Mouse (Mus musculus) stomach, embryonic 16.5 days (tissue): ENCODE measurements around the gene Gnat1. TPM values are rescaled to one million over a fixed set of nuclear protein-coding genes. Genes with fewer than 3 reads are reported as not detected.

ENCODE experiments used
- ATAC-seq: fragments of 200-750 bp; cut with Nextera tagmentation; 2 replicates; pipeline ENCODE4 v1.8.0; 2017; ENCODE audit warnings: moderate number of reproducible peaks, moderate TSS enrichment; ENCODE audit not compliant: insufficient read depth, low FRiP score
- H3K27ac ChIP-seq: fragments of 300-500 bp; sonication (generic); 2 replicates; pipeline ENCODE4 v1.5.1; 2014; ENCODE audit warnings: low read length
- H3K27me3 ChIP-seq: fragments of 300-500 bp; sonication (generic); 2 replicates; pipeline ENCODE4 v1.6.1; 2014; ENCODE audit warnings: low read length, control low read depth, mixed read lengths; ENCODE audit not compliant: control insufficient read depth, insufficient read depth
- H3K36me3 ChIP-seq: fragments of 300-500 bp; sonication (generic); 2 replicates; pipeline ENCODE4 v1.6.1; 2014; ENCODE audit warnings: low read length; ENCODE audit not compliant: control insufficient read depth, insufficient read depth
- H3K4me1 ChIP-seq: fragments of 300-500 bp; sonication (generic); 2 replicates; pipeline ENCODE4 v1.6.1; 2014; ENCODE audit warnings: low read length, control low read depth, mixed read lengths; ENCODE audit not compliant: control insufficient read depth, insufficient read depth
- H3K4me2 ChIP-seq: fragments of 300-500 bp; sonication (generic); 2 replicates; pipeline ENCODE4 v1.6.1; 2014; ENCODE audit warnings: low read depth, low read length, mixed read lengths
- H3K4me3 ChIP-seq: fragments of 300-500 bp; sonication (generic); replicated peaks from 2 replicates; pipeline ENCODE4 v1.5.1; 2014; ENCODE audit warnings: mild to moderate bottlenecking, low read length
- H3K9ac ChIP-seq: fragments of 300-500 bp; sonication (generic); 2 replicates; pipeline ENCODE4 v1.6.1; 2014; ENCODE audit warnings: low read length
- H3K9me3 ChIP-seq: fragments of 300-500 bp; sonication (generic); replicated peaks from 2 replicates; pipeline ENCODE4 v1.6.1; 2016; ENCODE audit warnings: low read length, control low read depth; ENCODE audit not compliant: control insufficient read depth
- WGBS: fragments of 180-500 bp; shearing (Covaris S2); extraction: QIAGEN DNeasy Blood & Tissue Kit; methylation state at CpG from one replicate; pipeline ENCODE4 v1.1.7; 2014; 5-methylcytosine and 5-hydroxymethylcytosine counted together
- polyA plus RNA-seq: library from polyadenylated mRNA; unstranded; fragments of >200 nt; fragmentation: Nextera tagmentation; extraction: Ambion mirVana; gene quantifications from 2 replicates; pipeline ENCODE4 v1.2.1, GENCODE M21; 2015

Gnat1 gene
- polyA plus RNA-seq, 1 experiment from 2014 or later = 2.0 TPM

- WGBS = 78% methylated on average over 6 of the region's 6 CpGs
- H3K4me1 ChIP-seq = peaks cover 15% of the 10 kb centered on the region
Observed at GRCm38 (mm10) chr9:107646975-107647374, 32.5 kb downstream of the Gnat1 start.

GRCm38 (mm10) chr9:107645577-107645976 is 33.9 kb downstream of the Gnat1 start:
- H3K27ac ChIP-seq = no peak overlapping the region
- peaks cover 12% of the 10 kb centered on the region for H3K4me1 ChIP-seq
- ATAC-seq = peak; percentile 74; the same call in 1 of the 2 replicates
- 16% methylated on average over 5 of the region's 5 CpGs for WGBS
- H3K27me3 ChIP-seq = no peaks in the 10 kb centered on the region
- H3K36me3 ChIP-seq = no peaks in the 10 kb centered on the region
- no peak overlapping the region for H3K4me2 ChIP-seq
- peak overlapping the region; percentile 73; the same call in 1 of the 2 replicates for H3K9ac ChIP-seq
- H3K4me3 ChIP-seq = no peak overlapping the region
- H3K9me3 ChIP-seq = no peaks in the 10 kb centered on the region

More at GRCm38 (mm10) chr9:107646975-107647374, 32.5 kb downstream of the Gnat1 start:
- H3K9ac ChIP-seq = no peak overlapping the region
- H3K27ac ChIP-seq = no peak overlapping the region
- no peaks in the 10 kb centered on the region for H3K36me3 ChIP-seq
- ATAC-seq = no peak
- no peaks in the 10 kb centered on the region for H3K27me3 ChIP-seq
- H3K4me3 ChIP-seq = no peak overlapping the region
- H3K9me3 ChIP-seq = no peaks in the 10 kb centered on the region
- no peak overlapping the region for H3K4me2 ChIP-seq

- H3K36me3 ChIP-seq = no peaks in the 10 kb centered on the region
- H3K9ac ChIP-seq = peak overlapping the region; percentile 73
- H3K4me2 ChIP-seq = peak overlapping the region; percentile 78
- H3K4me1 ChIP-seq = peaks cover 11% of the 10 kb centered on the region
- 35% methylated on average over 7 of the region's 7 CpGs for WGBS
- no peaks in the 10 kb centered on the region for H3K27me3 ChIP-seq
- peak overlapping the region; percentile 46 for H3K4me3 ChIP-seq
- no peak overlapping the region for H3K27ac ChIP-seq
- H3K9me3 ChIP-seq = no peaks in the 10 kb centered on the region
- ATAC-seq = no peak
Observed at GRCm38 (mm10) chr9:107645153-107645510, 34.4 kb downstream of the Gnat1 start.

- Histone ChIP-seq H3K36me3 (no peaks in the 10 kb centered on the region), H3K27ac (peak overlapping the region; percentile 38; the same call in 1 of the 2 replicates), H3K9me3 (no peaks in the 10 kb centered on the region), H3K9ac (peak overlapping the region; percentile 78), H3K4me1 (peaks cover 11% of the 10 kb centered on the region), H3K27me3 (no peaks in the 10 kb centered on the region), H3K4me3 (peak overlapping the region; percentile 46), H3K4me2 (peak overlapping the region; percentile 78)
- peak; percentile 82 for ATAC-seq
- WGBS = 4% methylated on average over 35 of the region's 35 CpGs
Observed at GRCm38 (mm10) chr9:107644495-107645152, 34.9 kb downstream of the Gnat1 start.

GRCm38 (mm10) chr9:107643544-107644214 is 35.8 kb downstream of the Gnat1 start:
- ATAC-seq = no peak
- peak overlapping the region; percentile 78 for H3K4me2 ChIP-seq
- 90% methylated on average over 13 of the region's 13 CpGs for WGBS

GRCm38 (mm10) chr9:107641666-107642065 is 37.8 kb downstream of the Gnat1 start:
- H3K4me1 ChIP-seq = peaks cover 15% of the 10 kb centered on the region
- no peaks in the 10 kb centered on the region for H3K36me3 ChIP-seq
- H3K4me3 ChIP-seq = no peak overlapping the region
- H3K27me3 ChIP-seq = no peaks in the 10 kb centered on the region
- H3K9me3 ChIP-seq = no peaks in the 10 kb centered on the region
- WGBS = 57% methylated on average over 8 of the region's 8 CpGs
- no peak for ATAC-seq
- 0 out of 2 replicates have a peak overlapping the region, but pooled peaks have one; percentile 26 for H3K9ac ChIP-seq
- no peak overlapping the region for H3K27ac ChIP-seq
- H3K4me2 ChIP-seq = no peak overlapping the region

More at GRCm38 (mm10) chr9:107643544-107644214, 35.8 kb downstream of the Gnat1 start:
- no peaks in the 10 kb centered on the region for H3K9me3 ChIP-seq
- no peak overlapping the region for H3K27ac ChIP-seq
- peaks cover 11% of the 10 kb centered on the region for H3K4me1 ChIP-seq
- H3K4me3 ChIP-seq = no peak overlapping the region
- H3K27me3 ChIP-seq = no peaks in the 10 kb centered on the region
- peak overlapping the region; percentile 78; the same call in 1 of the 2 replicates for H3K9ac ChIP-seq
- no peaks in the 10 kb centered on the region for H3K36me3 ChIP-seq

- Histone ChIP-seq H3K9ac (no peak overlapping the region; the same call in 1 of the 2 replicates), H3K9me3 (no peaks in the 10 kb centered on the region), H3K4me3 (no peak overlapping the region), H3K36me3 (no peaks in the 10 kb centered on the region), H3K27me3 (no peaks in the 10 kb centered on the region), H3K4me1 (peaks cover 18% of the 10 kb centered on the region), H3K4me2 (no peak overlapping the region), H3K27ac (no peak overlapping the region)
- ATAC-seq = no peak
- WGBS = 31% methylated on average over 8 of the region's 8 CpGs
Observed at GRCm38 (mm10) chr9:107640257-107640772, 39.2 kb downstream of the Gnat1 start.

- no peaks in the 10 kb centered on the region for H3K36me3 ChIP-seq
- no peaks in the 10 kb centered on the region for H3K9me3 ChIP-seq
- peaks cover 18% of the 10 kb centered on the region for H3K4me1 ChIP-seq
- no peak overlapping the region for H3K4me3 ChIP-seq
- no peak overlapping the region for H3K4me2 ChIP-seq
- 21% methylated on average over 7 of the region's 7 CpGs for WGBS
- H3K27me3 ChIP-seq = no peaks in the 10 kb centered on the region
- H3K9ac ChIP-seq = no peak overlapping the region
- no peak overlapping the region for H3K27ac ChIP-seq
- no peak for ATAC-seq
Observed at GRCm38 (mm10) chr9:107637070-107637469, 42.4 kb downstream of the Gnat1 start.
